Mouse (Mus musculus) midbrain, embryonic 13.5 days (tissue): Measurements from ENCODE around the gene Gpr39. TPM values are rescaled to one million over a fixed set of nuclear protein-coding genes. Genes with fewer than 3 reads are reported as not detected.

Experiments used
- ATAC-seq: fragments of 200-750 bp; cut with Nextera tagmentation; 2 replicates; pipeline ENCODE4 v1.8.0; 2017; ENCODE audit warnings: mild to moderate bottlenecking, moderate TSS enrichment, moderate library complexity
- H3K27ac ChIP-seq: fragments of 300-500 bp; sonication (generic); 2 replicates; pipeline ENCODE4 v1.5.1; 2015; ENCODE audit warnings: inconsistent platforms, mild to moderate bottlenecking, moderate library complexity
- H3K27me3 ChIP-seq: fragments of 300-500 bp; sonication (generic); 2 replicates; pipeline ENCODE4 v1.6.1; 2015; ENCODE audit warnings: mild to moderate bottlenecking, inconsistent platforms
- H3K36me3 ChIP-seq: fragments of 300-500 bp; sonication (generic); 2 replicates; pipeline ENCODE4 v1.6.1; 2015; ENCODE audit warnings: mild to moderate bottlenecking, inconsistent platforms
- H3K4me1 ChIP-seq: fragments of 300-500 bp; sonication (generic); replicated peaks from 2 replicates; pipeline ENCODE4 v1.6.1; 2015; ENCODE audit warnings: inconsistent platforms
- H3K4me2 ChIP-seq: fragments of 300-500 bp; sonication (generic); replicated peaks from 2 replicates; pipeline ENCODE4 v1.6.1; 2015; ENCODE audit warnings: moderate library complexity, mild to moderate bottlenecking, inconsistent platforms
- H3K4me3 ChIP-seq: fragments of 300-500 bp; sonication (generic); replicated peaks from 2 replicates; pipeline ENCODE4 v1.5.1; 2015; ENCODE audit warnings: mild to moderate bottlenecking, inconsistent platforms
- H3K9ac ChIP-seq: fragments of 300-500 bp; sonication (generic); replicated peaks from 2 replicates; pipeline ENCODE4 v1.6.1; 2015; ENCODE audit warnings: mild to moderate bottlenecking, inconsistent platforms
- H3K9me3 ChIP-seq: fragments of 300-500 bp; sonication (generic); 2 replicates; pipeline ENCODE4 v1.6.1; 2016; ENCODE audit warnings: mild to moderate bottlenecking, inconsistent platforms
- whole genome bisulfite sequencing: fragments of 180-500 bp; shearing (Covaris S2); methylation state at CpG from one replicate; pipeline ENCODE4 v1.1.7; 2015; 5-methylcytosine and 5-hydroxymethylcytosine counted together
- polyA plus RNA-seq: library from polyadenylated mRNA; unstranded; fragments of >200 nt; fragmentation: Nextera tagmentation; extraction: Ambion mirVana; gene quantifications from 2 replicates; pipeline ENCODE4 v1.2.1, GENCODE M21; 2015

Gene Gpr39
- polyA plus RNA-seq, 1 experiment from 2014 or later = not detected

DNA sequence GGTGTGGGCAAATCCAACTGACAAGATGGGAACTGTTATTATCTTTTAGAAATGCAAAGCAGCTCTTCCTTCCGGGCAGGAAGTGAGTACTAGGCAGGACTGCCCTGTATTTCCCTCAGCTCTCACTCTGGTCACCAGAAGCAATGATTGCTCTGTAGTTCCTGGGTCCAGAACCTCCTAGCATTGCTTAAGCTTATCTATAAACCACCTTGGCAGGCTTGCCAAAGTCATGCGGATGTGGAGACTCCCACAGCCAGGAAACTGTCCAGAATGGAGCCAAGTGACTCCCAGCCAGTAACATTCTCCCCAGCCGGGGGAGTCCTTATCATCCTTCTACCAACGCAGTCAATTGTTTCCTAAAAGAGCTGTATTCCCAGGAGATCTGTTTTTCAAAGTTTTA lies 13.7 kb upstream of the Gpr39 start:
- H3K9ac ChIP-seq = no peak overlapping the region
- no peak for ATAC-seq

DNA sequence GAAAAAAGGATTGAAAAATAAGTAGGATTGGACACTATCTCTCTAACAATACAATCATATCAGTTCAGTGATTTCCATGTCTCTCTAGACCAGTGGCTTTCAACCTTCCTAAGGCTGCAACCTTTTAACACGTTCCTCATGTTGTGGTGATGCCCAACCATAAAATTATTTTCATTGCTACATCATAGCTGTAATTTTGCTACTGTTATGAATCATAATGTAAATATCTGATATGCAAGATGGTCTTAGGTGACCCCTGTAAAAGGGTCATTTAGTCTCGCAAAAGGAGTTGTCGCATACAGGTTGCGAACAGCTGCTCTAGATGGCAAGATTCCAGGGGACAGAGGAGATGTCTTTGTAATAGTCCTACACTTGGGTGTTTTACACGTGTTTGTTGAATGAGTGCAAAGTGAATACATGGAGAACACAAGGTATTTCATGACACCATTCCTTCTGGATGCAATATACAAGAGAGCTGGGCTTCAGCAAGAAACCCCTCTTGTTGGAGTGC lies 11.6 kb upstream of the Gpr39 start:
- 80% methylated on average over 5 of the region's 5 CpGs for WGBS

More for the DNA sequence above, 13.7 kb upstream of the Gpr39 start:
- no peaks in the 10 kb centered on the region for H3K9me3 ChIP-seq
- H3K27me3 ChIP-seq = no peaks in the 10 kb centered on the region
- no peak overlapping the region for H3K4me2 ChIP-seq
- no peaks in the 10 kb centered on the region for H3K36me3 ChIP-seq
- WGBS = 79% methylated on average over 4 of the region's 4 CpGs
- H3K4me1 ChIP-seq = no peaks in the 10 kb centered on the region
- no peak overlapping the region for H3K4me3 ChIP-seq
- no peak overlapping the region for H3K27ac ChIP-seq

DNA sequence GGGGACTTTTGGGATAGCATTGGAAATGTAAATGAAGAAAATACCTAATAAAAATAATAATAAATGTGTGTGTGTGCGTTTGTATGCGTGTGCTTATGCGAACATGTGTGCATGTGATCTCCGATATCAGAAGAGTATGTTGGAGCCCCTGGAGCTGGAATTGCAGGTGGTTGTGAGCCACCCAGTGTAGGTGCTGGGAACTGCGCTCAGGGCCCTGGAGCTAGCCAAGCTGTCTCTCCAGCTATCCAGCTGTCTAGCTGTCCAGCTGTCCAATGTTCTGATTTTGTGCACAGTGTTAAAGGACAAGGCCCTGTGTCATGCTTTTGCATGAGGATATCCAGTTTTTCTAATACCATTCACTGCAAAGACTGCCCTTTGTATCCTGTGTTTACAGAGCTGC lies 7.8 kb upstream of the Gpr39 start:
- Histone ChIP-seq H3K27me3 (no peaks in the 10 kb centered on the region), H3K4me1 (no peaks in the 10 kb centered on the region), H3K9ac (no peak overlapping the region), H3K4me2 (no peak overlapping the region), H3K36me3 (no peaks in the 10 kb centered on the region), H3K9me3 (no peaks in the 10 kb centered on the region), H3K4me3 (no peak overlapping the region), H3K27ac (no peak overlapping the region)
- no peak for ATAC-seq
- 90% methylated on average over 5 of the region's 5 CpGs for WGBS

More for the DNA sequence above, 11.6 kb upstream of the Gpr39 start:
- Histone ChIP-seq H3K27ac (no peak overlapping the region), H3K4me2 (no peak overlapping the region), H3K36me3 (no peaks in the 10 kb centered on the region), H3K9me3 (no peaks in the 10 kb centered on the region), H3K27me3 (no peaks in the 10 kb centered on the region), H3K4me3 (no peak overlapping the region), H3K4me1 (no peaks in the 10 kb centered on the region), H3K9ac (no peak overlapping the region)
- ATAC-seq = no peak

DNA sequence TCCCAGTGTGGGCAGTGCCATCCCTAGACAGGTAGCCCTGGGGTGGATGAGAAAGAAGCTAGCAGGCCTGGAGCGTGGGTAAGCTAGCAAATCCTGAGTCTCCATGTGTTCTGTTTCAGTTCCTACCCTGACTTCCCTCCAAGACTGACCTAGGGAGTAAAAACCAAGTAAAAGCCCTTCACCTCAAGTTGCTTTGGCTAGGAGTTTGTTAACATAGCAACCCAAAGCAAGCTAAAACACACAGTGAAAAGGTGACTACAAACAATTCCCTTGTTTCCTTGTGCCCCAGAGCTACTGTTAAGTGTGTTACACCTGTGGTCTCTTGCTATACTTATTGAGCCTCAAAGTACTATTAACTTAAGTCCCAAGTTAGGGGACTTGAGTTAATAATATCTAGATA lies 1.6 kb upstream of the Gpr39 start:
- Histone ChIP-seq H3K27ac (no peak overlapping the region), H3K9ac (no peak overlapping the region), H3K4me1 (no peaks in the 10 kb centered on the region), H3K27me3 (no peaks in the 10 kb centered on the region), H3K9me3 (no peaks in the 10 kb centered on the region), H3K4me2 (no peak overlapping the region), H3K36me3 (no peaks in the 10 kb centered on the region), H3K4me3 (no peak overlapping the region)
- 81% methylated on average over 1 of the region's 1 CpGs for WGBS
- ATAC-seq = no peak

DNA sequence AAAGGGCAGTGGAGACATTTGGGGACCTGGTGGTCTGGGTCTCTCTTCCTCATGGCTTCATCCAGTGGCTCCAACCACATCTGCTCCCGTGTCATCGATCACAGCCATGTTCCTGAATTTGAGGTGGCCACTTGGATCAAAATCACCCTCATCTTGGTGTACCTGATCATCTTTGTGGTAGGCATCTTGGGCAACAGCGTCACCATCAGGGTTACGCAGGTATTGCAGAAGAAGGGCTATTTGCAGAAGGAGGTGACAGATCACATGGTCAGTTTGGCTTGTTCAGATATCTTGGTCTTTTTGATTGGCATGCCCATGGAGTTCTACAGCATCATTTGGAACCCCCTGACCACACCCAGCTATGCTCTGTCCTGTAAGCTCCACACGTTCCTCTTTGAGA lies 491 bp downstream of the Gpr39 start:
- no peak overlapping the region for H3K4me3 ChIP-seq
- H3K27ac ChIP-seq = no peak overlapping the region
- no peaks in the 10 kb centered on the region for H3K9me3 ChIP-seq
- 88% methylated on average over 5 of the region's 5 CpGs for WGBS
- H3K4me1 ChIP-seq = no peaks in the 10 kb centered on the region
- no peaks in the 10 kb centered on the region for H3K27me3 ChIP-seq
- ATAC-seq = no peak
- no peaks in the 10 kb centered on the region for H3K36me3 ChIP-seq
- no peak overlapping the region for H3K4me2 ChIP-seq
- H3K9ac ChIP-seq = no peak overlapping the region

DNA sequence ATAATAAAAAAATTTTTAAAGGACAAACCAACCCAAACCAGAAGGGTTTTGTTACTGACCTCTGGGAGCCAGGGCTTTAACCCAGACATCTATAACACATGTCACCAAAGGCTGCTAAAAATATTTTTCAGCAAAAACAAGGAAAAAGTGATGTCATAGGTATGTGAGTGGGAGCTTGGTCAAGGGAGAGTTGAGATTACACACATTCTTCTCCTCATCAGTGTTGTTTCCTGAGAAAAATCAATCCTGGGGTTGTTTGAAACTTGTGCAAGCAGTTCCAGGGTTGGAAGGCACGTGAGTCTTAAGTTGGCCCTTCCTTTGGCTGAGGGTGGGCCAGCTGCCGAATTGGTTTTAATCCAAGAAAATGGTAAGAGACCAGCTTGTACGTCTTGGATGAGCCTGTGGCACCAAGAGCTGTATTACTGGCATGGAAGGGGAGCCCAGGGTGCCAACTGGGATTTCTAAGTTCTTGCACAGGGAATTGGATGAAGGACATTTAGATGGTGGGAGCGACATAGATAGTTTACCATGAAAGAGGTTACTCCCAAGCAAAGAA lies 2.8 kb downstream of the Gpr39 start:
- WGBS = 88% methylated on average over 4 of the region's 4 CpGs
- H3K4me2 ChIP-seq = no peak overlapping the region
- ATAC-seq = no peak
- H3K27me3 ChIP-seq = no peaks in the 10 kb centered on the region
- H3K9ac ChIP-seq = no peak overlapping the region
- no peaks in the 10 kb centered on the region for H3K4me1 ChIP-seq
- H3K4me3 ChIP-seq = no peak overlapping the region
- no peaks in the 10 kb centered on the region for H3K9me3 ChIP-seq
- H3K36me3 ChIP-seq = no peaks in the 10 kb centered on the region
- no peak overlapping the region for H3K27ac ChIP-seq

DNA sequence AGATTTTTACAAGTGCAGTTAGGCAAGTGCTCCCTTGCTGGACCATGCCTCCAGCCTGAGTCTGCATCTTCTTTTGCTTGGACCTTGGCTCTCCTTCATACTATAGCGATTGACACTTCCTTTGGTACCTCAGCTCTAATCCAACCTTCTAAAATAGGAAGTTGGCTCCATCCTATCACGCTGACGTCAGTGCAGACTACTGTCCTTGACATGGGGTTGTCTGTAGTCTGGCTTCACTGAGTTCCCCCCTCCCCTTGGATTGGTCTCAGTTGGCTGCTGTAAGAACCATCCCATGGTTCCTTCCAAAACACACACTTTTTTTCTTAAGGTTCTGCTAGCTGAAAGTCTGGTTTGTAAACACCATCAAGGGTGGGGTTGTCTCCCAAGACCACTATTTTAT lies 7.6 kb downstream of the Gpr39 start:
- Histone ChIP-seq H3K4me2 (no peak overlapping the region), H3K27me3 (no peaks in the 10 kb centered on the region), H3K9ac (no peak overlapping the region), H3K9me3 (no peaks in the 10 kb centered on the region), H3K27ac (no peak overlapping the region), H3K4me3 (no peak overlapping the region), H3K4me1 (no peaks in the 10 kb centered on the region), H3K36me3 (no peaks in the 10 kb centered on the region)
- ATAC-seq = no peak
- 92% methylated on average over 3 of the region's 3 CpGs for WGBS

DNA sequence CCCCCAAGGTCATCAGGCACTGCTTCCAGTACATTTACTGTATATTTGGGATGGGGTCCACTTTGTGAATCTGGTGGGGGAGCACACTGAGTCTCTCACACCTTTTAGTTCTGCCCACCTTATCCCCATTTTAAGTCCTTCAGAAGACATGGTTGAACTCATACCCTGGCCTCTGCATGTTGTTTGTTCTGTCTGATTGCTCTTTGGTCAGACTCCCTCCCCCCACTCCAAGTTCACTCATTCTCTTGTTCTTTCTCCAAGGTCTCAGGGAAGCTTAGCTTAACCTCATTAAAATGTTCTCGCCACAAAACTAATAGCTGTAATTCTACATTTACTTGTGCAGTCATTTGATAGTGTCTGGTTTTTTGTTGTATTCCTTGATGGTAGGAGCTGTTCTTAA lies 8.5 kb downstream of the Gpr39 start:
- Histone ChIP-seq H3K9me3 (no peaks in the 10 kb centered on the region), H3K36me3 (no peaks in the 10 kb centered on the region), H3K4me1 (no peaks in the 10 kb centered on the region), H3K4me2 (no peak overlapping the region), H3K27ac (no peak overlapping the region), H3K9ac (no peak overlapping the region), H3K27me3 (no peaks in the 10 kb centered on the region), H3K4me3 (no peak overlapping the region)
- no peak for ATAC-seq
- WGBS = 81% methylated on average over 1 of the region's 1 CpGs

DNA sequence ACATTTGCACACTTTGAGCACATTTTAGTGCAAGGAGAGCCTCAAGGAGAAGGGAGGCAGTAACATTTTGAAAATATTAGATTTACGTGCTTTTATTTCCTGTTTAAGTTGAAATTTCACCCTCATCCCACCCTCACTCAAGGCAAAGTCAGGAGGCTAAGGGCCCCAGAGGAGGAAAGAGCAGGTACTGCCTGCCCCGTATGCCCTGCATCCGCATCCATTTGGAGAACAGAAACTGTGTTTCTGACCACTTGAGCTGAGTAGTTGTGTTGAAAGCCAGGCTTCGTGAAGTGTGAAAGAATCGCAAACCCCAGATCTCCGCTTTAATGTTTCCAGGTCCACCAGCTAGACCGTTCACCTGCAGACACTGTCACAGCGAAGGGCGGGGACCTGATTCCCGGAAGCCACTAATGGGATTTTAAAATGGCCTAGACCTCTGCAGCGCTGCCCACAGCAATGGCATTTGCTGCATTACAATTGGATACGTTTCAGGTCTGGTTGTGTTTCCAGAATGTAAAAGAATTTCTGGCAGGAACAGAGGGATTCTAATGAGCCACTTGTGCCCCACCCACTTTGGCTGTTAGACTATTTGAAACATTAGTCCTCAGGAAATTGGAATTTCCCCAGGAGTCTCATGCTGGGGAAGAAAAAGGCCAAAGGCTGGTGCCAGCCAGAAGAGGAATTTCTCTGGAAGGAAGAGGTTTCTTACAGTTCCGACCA lies 11.1 kb downstream of the Gpr39 start:
- Histone ChIP-seq H3K27me3 (no peaks in the 10 kb centered on the region), H3K36me3 (no peaks in the 10 kb centered on the region), H3K4me2 (no peak overlapping the region), H3K27ac (no peak overlapping the region), H3K4me1 (no peaks in the 10 kb centered on the region), H3K9me3 (no peaks in the 10 kb centered on the region; the same call in 1 of the 2 replicates), H3K4me3 (no peak overlapping the region), H3K9ac (no peak overlapping the region)
- 87% methylated on average over 13 of the region's 13 CpGs for WGBS
- no peak for ATAC-seq

DNA sequence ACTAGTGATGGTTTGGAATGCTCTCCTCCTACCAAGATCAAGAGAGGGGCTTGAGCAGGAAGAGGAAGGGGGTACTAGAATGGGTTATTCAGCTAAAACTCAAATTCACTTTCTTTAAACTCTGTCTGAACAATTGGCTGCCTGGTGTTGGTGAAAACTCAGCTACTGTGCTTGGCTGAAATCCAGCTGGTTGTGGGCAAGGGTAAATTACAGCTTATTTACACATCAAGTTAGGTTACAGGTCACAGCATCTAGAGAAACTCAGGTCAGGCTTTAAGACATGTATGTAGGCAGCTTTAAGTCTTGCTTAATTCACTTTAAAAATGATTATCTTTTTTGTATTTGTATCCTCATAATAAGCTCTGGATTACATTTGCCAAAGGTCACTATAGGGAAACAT lies 16.7 kb downstream of the Gpr39 start:
- no peaks in the 10 kb centered on the region for H3K27me3 ChIP-seq
- no peak overlapping the region for H3K27ac ChIP-seq
- no peak overlapping the region for H3K9ac ChIP-seq
- H3K4me1 ChIP-seq = no peaks in the 10 kb centered on the region
- ATAC-seq = no peak
- no peak overlapping the region for H3K4me3 ChIP-seq
- no peaks in the 10 kb centered on the region; the same call in 1 of the 2 replicates for H3K9me3 ChIP-seq
- no peak overlapping the region for H3K4me2 ChIP-seq
- no peaks in the 10 kb centered on the region for H3K36me3 ChIP-seq

DNA sequence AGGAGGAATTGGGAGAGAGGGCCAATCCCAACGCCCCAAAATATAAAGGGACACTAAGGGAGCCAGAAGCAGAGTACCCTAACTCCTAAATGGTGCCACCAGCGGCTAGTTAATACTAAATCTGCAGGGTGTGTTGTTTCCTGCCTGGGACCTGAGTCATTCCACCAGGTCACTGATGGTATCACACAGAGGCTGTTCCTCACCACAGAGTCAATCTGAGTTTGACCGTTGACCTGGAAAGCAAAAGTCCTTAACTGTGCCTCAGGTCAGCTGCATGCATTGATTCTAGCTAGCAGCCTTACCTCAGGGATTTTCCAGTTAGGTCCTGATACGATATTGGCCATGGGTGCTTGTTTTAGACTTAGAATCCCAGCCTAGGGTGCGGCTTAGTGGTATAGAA lies 17.5 kb downstream of the Gpr39 start:
- no peaks in the 10 kb centered on the region for H3K4me1 ChIP-seq
- H3K4me3 ChIP-seq = no peak overlapping the region
- H3K9ac ChIP-seq = no peak overlapping the region
- H3K9me3 ChIP-seq = no peaks in the 10 kb centered on the region; the same call in 1 of the 2 replicates
- ATAC-seq = no peak
- H3K36me3 ChIP-seq = no peaks in the 10 kb centered on the region
- 82% methylated on average over 5 of the region's 5 CpGs for WGBS
- H3K27me3 ChIP-seq = no peaks in the 10 kb centered on the region
- H3K4me2 ChIP-seq = no peak overlapping the region
- no peak overlapping the region for H3K27ac ChIP-seq

DNA sequence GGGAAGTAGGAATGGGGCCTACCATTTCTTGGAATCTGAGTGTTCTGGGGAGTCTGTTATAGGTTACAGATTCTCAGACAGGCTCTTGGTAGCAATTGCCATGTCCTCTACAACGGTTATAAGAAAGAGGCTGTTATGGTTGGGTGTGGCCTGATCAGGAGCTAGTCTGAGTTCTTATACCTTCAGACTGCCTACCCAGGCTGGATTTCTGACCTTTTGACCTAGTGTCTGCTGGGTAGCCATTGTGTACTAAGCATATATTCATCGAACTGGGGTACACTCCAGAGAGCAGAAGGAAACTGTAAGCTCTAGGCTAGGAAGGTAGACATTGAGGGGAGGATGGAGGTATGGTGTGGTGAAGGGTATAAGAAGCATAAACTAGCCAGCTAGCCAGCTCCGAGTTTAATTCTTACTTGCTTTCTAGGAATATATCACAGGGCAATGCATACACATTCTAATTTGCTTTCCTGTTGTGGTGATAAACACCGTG lies 24.4 kb downstream of the Gpr39 start:
- Histone ChIP-seq H3K9ac (no peak overlapping the region), H3K36me3 (no peaks in the 10 kb centered on the region), H3K4me2 (no peak overlapping the region), H3K9me3 (no peaks in the 10 kb centered on the region), H3K4me3 (no peak overlapping the region), H3K4me1 (peaks cover 4% of the 10 kb centered on the region; the same call in 1 of the 2 replicates), H3K27ac (no peak overlapping the region), H3K27me3 (no peaks in the 10 kb centered on the region)
- WGBS = 86% methylated on average over 4 of the region's 4 CpGs
- ATAC-seq = peak; percentile 43; the same call in 1 of the 2 replicates
